Mouse (Mus musculus): ENCODE results near the gene Pomt2. TPM values are rescaled to one million over a fixed set of nuclear protein-coding genes. Genes with fewer than 3 reads are reported as not detected.
"Not testable (repeated sequence)": the region's sequence is repeated elsewhere in the genome, so short reads cannot be mapped to it uniquely, and the experiment has no call there.

Gene Pomt2
- polyA plus RNA-seq (2016; fragmentation: Nextera tagmentation; extraction: Ambion mirVana): 15.5 and 16.6 TPM in 2 replicates

- WGBS: under 1% methylated on average over 61 of the region's 61 CpGs
- peak within 1 kb of the TSS; percentile 97 for H3K27ac ChIP-seq
- H3K36me3 ChIP-seq (replicated peaks): peaks cover 22% of the 10 kb centered on the region
- peak; percentile 94 for DNase-seq (ENCODE audit: extremely low spot score, low spot score)
- H3K9me3 ChIP-seq: peaks cover 14% of the 10 kb centered on the region
- peak within 1 kb of the TSS; percentile 86 for H3K4me3 ChIP-seq
- no peaks in the 10 kb centered on the region for H3K27me3 ChIP-seq (ENCODE audit: poor library complexity, severe bottlenecking)
- peaks cover 24% of the 10 kb centered on the region for H3K4me1 ChIP-seq
Measured at GRCm38 (mm10) chr12:87147395-87148089, at the start of gene Pomt2. TSS of gene Pomt2 (minus strand) at chr12:87147968.

DNA sequence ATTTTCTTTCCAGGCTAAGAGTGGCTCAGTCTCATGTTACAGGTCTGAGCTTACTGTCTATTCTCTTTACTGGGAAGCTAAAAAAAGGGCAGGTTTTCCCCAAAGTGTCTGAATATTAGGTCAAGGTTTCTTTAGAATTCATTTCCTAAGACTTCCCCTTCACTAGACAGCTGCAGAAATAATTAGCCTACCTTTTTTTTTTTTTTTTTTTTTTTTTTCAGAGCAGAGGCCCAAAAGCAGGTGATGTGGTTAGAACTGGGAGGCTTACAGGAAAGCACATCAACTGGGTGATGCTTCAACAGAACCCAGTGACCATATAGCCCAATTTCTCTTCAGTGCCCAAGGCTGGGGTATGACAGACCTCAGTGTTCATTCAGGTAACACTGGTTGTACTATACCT lies 48.5 kb upstream of the Pomt2 start:
- no peak overlapping the region for H3K27ac ChIP-seq
- H3K9me3 ChIP-seq: no peaks in the 10 kb centered on the region
- no peaks in the 10 kb centered on the region for H3K36me3 ChIP-seq (replicated peaks)
- no peak overlapping the region for H3K4me3 ChIP-seq
- H3K4me1 ChIP-seq: peaks cover 28% of the 10 kb centered on the region
- H3K27me3 ChIP-seq (ENCODE audit: poor library complexity, severe bottlenecking): no peaks in the 10 kb centered on the region; the same call in 1 of the 2 replicates
- DNase-seq (ENCODE audit: extremely low spot score, low spot score): no peak

- H3K4me3 ChIP-seq: no peak overlapping the region
- no peak for DNase-seq (ENCODE audit: extremely low spot score, low spot score)
- WGBS: 86% methylated on average over 1 of the region's 1 CpGs
Measured at GRCm38 (mm10) chr12:87195069-87195468, 47.3 kb upstream of the Pomt2 start.

GRCm38 (mm10) chr12:87193008-87193407 lies 45.2 kb upstream of the Pomt2 start:
- Histone ChIP-seq H3K27ac (no peak overlapping the region), H3K27me3 (ENCODE audit: poor library complexity, severe bottlenecking) (no peaks in the 10 kb centered on the region), H3K4me3 (no peak overlapping the region), H3K9me3 (no peaks in the 10 kb centered on the region), H3K4me1 (peaks cover 7% of the 10 kb centered on the region), H3K36me3 (replicated peaks) (0 out of 2 replicates have a peak, but pooled peaks cover 3% of the 10 kb centered on the region)
- no peak for DNase-seq (ENCODE audit: extremely low spot score, low spot score)
- 97% methylated on average over 3 of the region's 3 CpGs for WGBS

More at GRCm38 (mm10) chr12:87195069-87195468, 47.3 kb upstream of the Pomt2 start:
- no peaks in the 10 kb centered on the region for H3K9me3 ChIP-seq
- H3K4me1 ChIP-seq: peaks cover 24% of the 10 kb centered on the region
- no peaks in the 10 kb centered on the region for H3K36me3 ChIP-seq (replicated peaks)
- no peak overlapping the region for H3K27ac ChIP-seq
- no peaks in the 10 kb centered on the region for H3K27me3 ChIP-seq (ENCODE audit: poor library complexity, severe bottlenecking)

DNA sequence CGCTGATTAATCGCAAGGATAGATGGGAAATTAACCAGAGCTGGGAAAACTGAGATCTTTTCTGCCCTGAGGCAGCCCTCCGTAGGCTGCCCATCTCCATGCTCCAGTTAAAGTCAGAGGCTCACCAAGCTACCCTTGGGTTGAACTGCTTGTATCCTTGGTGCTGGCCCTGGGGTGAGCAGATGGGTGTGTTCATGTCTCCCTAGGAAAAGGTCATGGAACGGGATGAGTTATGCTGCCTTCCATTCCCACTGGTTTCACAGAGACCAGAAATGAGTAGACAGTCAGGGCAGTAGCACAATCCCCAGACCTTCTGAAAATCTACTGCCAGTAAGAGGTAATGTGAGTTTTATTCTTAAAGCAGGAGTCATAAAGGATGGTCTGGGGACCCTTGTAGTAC lies 29.9 kb upstream of the Pomt2 start:
- Histone ChIP-seq H3K27me3 (ENCODE audit: poor library complexity, severe bottlenecking) (no peaks in the 10 kb centered on the region), H3K27ac (no peak overlapping the region), H3K9me3 (no peaks in the 10 kb centered on the region), H3K4me1 (no peaks in the 10 kb centered on the region), H3K36me3 (replicated peaks) (peaks cover 35% of the 10 kb centered on the region), H3K4me3 (no peak overlapping the region)
- 97% methylated on average over 4 of the region's 4 CpGs for WGBS
- no peak for DNase-seq (ENCODE audit: extremely low spot score, low spot score)

DNA sequence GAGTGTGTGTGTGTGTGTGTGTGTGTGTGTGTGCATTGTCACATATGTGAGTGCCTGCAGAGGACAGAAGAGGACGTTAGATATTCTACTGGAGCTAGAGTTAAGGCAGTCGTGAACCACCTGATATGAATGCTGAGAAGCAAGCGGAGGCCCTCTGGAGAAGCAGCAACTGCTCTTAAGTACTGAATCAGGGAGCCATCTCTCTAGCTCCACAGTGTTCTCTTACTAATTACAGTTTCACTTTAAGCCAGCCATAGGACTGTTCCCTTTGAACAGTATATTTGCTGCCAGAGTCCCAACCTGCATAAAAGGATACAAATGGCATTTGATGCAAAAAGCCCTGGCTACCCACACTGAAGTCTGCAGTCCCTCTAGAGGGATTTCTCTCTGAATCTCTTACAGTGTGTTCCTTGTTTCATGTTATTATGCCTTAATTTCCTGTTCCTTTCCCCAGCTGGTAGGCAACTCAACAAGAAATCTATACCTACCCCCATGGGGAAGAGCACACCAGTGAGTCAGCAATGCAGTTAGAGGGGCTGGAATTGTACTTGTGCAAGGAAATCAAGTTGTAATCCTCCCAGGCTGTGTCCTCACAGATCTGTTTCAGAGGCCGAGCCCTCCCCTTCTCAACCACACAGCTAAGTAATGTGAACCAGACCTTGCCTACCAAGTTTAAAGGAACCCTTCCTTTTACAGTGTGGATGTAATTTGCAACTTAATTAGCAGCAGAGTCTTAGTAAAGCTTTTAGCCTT lies 27.6 kb upstream of the Pomt2 start:
- H3K9me3 ChIP-seq: no peaks in the 10 kb centered on the region
- no peaks in the 10 kb centered on the region for H3K4me1 ChIP-seq
- WGBS: 74% methylated on average over 4 of the region's 4 CpGs
- H3K27me3 ChIP-seq (ENCODE audit: poor library complexity, severe bottlenecking): no peaks in the 10 kb centered on the region
- H3K27ac ChIP-seq: no peak overlapping the region
- DNase-seq (ENCODE audit: extremely low spot score, low spot score): no peak
- H3K4me3 ChIP-seq: no peak overlapping the region
- H3K36me3 ChIP-seq (replicated peaks): peaks cover 53% of the 10 kb centered on the region

DNA sequence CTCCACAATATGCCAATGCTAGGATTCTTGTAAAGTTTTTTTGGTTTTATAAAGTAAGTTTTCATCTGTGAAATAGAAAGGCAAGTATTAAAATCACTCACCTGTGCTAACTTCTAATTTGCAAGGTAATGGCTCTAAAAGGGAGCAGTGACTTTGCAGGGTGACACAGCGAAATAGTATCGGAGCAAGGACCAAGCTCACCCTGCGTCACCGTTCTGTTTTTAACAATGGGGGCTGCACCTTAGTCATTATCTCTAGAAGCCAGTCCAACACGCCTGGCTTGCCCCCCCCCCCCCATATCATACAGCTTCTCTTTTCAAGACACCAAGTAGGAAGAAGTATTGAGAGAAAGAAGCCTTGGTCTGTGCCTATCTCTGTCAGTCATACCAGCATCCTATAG lies 13.0 kb upstream of the Pomt2 start:
- WGBS: 91% methylated on average over 5 of the region's 5 CpGs
- H3K9me3 ChIP-seq: no peaks in the 10 kb centered on the region; the same call in 1 of the 2 replicates
- H3K27ac ChIP-seq: no peak overlapping the region

DNA sequence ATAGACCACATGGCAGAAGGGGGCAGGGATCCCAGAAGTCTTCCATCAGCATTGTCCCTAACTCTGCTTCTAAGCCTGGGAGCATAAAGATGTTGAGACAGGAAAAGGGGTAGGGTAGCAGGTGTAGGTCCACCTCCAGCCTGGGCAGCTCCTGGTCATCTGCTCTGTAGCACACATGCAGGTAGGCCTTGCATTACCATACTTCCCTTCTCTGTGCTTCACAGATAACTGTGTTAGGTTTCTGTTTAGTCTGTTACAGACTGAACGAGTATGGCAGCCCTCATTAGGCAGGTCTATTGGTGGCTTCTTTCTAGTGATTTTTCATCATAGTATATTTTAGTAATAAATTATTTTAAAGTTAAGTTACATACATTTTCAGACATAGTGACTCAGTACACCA lies 12.5 kb upstream of the Pomt2 start:
- Histone ChIP-seq H3K27ac (no peak overlapping the region), H3K4me3 (no peak overlapping the region)
- no peak for DNase-seq (ENCODE audit: extremely low spot score, low spot score)

More for the DNA sequence above, 13.0 kb upstream of the Pomt2 start:
- no peak for DNase-seq (ENCODE audit: extremely low spot score, low spot score)
- H3K36me3 ChIP-seq (replicated peaks): peaks cover 39% of the 10 kb centered on the region
- no peaks in the 10 kb centered on the region for H3K27me3 ChIP-seq (ENCODE audit: poor library complexity, severe bottlenecking)
- H3K4me1 ChIP-seq: peaks cover 11% of the 10 kb centered on the region
- H3K4me3 ChIP-seq: no peak overlapping the region

DNA sequence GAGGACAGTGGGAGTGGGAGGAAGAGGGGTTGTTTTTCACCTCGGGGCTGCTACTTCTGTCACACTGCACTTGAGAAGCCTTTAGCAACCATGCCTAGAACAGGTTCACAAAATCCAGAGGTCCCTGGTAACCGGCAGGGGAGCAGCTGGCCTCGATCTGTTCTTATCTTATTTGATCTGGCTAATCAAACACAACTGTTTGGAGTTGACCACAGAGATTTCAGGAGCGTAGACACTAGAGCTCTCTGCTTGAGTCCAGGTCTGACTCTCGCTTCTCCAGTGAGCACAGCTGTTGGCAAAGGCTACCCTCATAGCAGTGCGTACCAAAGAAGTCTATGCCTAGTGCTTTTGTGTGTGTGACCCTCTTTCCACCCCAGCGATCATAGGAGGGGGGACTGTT lies 10.3 kb upstream of the Pomt2 start:
- Histone ChIP-seq H3K4me1 (peaks cover 11% of the 10 kb centered on the region), H3K27ac (0 out of 2 replicates have a peak overlapping the region, but pooled peaks have one; percentile 20), H3K9me3 (peaks cover under 1% of the 10 kb centered on the region; the same call in 1 of the 2 replicates), H3K27me3 (ENCODE audit: poor library complexity, severe bottlenecking) (no peaks in the 10 kb centered on the region), H3K36me3 (replicated peaks) (peaks cover 28% of the 10 kb centered on the region), H3K4me3 (no peak overlapping the region)
- 83% methylated on average over 7 of the region's 7 CpGs for WGBS
- DNase-seq (ENCODE audit: extremely low spot score, low spot score): no peak

More for the DNA sequence above, 12.5 kb upstream of the Pomt2 start:
- WGBS: 84% methylated on average over 1 of the region's 1 CpGs
- H3K36me3 ChIP-seq (replicated peaks): peaks cover 40% of the 10 kb centered on the region
- peaks cover 11% of the 10 kb centered on the region for H3K4me1 ChIP-seq
- no peaks in the 10 kb centered on the region for H3K27me3 ChIP-seq (ENCODE audit: poor library complexity, severe bottlenecking)
- no peaks in the 10 kb centered on the region; the same call in 1 of the 2 replicates for H3K9me3 ChIP-seq

- H3K4me1 ChIP-seq: peaks cover 11% of the 10 kb centered on the region
- 0 out of 2 replicates have a peak overlapping the region, but pooled peaks have one; percentile 20 for H3K27ac ChIP-seq
- peaks cover 32% of the 10 kb centered on the region for H3K36me3 ChIP-seq (replicated peaks)
- H3K9me3 ChIP-seq: peaks cover 7% of the 10 kb centered on the region
- no peaks in the 10 kb centered on the region for H3K27me3 ChIP-seq (ENCODE audit: poor library complexity, severe bottlenecking)
- 46% methylated on average over 4 of the region's 4 CpGs for WGBS
- no peak for DNase-seq (ENCODE audit: extremely low spot score, low spot score)
- no peak overlapping the region for H3K4me3 ChIP-seq
Measured at GRCm38 (mm10) chr12:87157361-87157760, 9.6 kb upstream of the Pomt2 start.

DNA sequence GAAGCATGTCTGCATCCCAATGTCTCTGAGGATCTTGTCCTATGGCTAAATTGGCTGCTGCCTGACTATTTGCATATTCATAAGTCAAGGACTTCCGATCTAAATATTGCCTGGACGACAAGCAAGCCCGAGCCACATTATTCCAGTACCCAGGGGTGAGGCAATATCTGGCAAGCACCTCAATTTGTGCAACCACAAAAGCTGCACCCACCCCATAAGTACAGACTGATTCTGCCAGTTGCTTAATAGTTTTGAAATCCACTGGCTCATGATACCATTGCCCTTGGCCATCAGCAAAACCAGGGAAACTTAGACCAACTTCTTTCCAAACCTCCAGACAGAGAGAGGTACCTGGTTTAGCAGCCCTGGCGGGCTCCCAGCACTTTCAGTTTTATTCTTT lies 6.7 kb upstream of the Pomt2 start:
- H3K4me1 ChIP-seq: peaks cover 11% of the 10 kb centered on the region
- H3K27me3 ChIP-seq (ENCODE audit: poor library complexity, severe bottlenecking); DNase-seq (ENCODE audit: extremely low spot score, low spot score); H3K27ac ChIP-seq; H3K4me3 ChIP-seq: not testable (repeated sequence)
- 94% methylated on average over 4 of the region's 4 CpGs for WGBS
- peaks cover 17% of the 10 kb centered on the region for H3K9me3 ChIP-seq
- peaks cover 38% of the 10 kb centered on the region for H3K36me3 ChIP-seq (replicated peaks)

GRCm38 (mm10) chr12:87149471-87149870 lies 1.7 kb upstream of the Pomt2 start:
- DNase-seq (ENCODE audit: extremely low spot score, low spot score): no peak
- Histone ChIP-seq H3K36me3 (replicated peaks) (peaks cover 27% of the 10 kb centered on the region), H3K4me1 (peaks cover 24% of the 10 kb centered on the region), H3K27me3 (ENCODE audit: poor library complexity, severe bottlenecking) (no peaks in the 10 kb centered on the region), H3K4me3 (no peak overlapping the region), H3K9me3 (peaks cover 19% of the 10 kb centered on the region), H3K27ac (no peak overlapping the region)
- 96% methylated on average over 5 of the region's 5 CpGs for WGBS

DNA sequence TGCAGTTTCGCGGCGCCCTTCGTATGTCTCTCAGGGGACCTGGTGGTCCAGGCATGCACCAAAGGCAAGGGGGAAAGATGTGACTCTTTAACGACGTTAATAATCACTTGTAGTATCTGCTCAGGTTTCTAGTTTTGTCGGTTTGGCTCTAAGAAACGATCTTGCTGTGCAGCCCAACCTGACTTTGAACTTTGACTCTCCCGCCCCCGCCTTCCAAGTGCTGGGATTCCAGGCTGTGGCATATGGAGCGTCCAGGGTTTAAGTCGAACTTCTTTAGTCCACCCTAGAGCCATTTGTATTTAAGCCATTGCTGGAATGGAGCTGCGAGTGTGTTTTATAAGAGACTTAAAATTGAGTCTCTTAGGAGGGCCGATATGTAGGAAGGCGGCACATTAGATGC lies 368 bp upstream of the Pomt2 start:
- Histone ChIP-seq H3K27ac (peak overlapping the region; percentile 97), H3K27me3 (ENCODE audit: poor library complexity, severe bottlenecking) (no peaks in the 10 kb centered on the region), H3K36me3 (replicated peaks) (peaks cover 27% of the 10 kb centered on the region), H3K9me3 (peaks cover 19% of the 10 kb centered on the region), H3K4me3 (peak overlapping the region; percentile 86), H3K4me1 (peaks cover 24% of the 10 kb centered on the region)
- DNase-seq (ENCODE audit: extremely low spot score, low spot score): no peak
- WGBS: 18% methylated on average over 15 of the region's 15 CpGs

All from forebrain, embryonic 10.5 days (tissue).